Mouse (Mus musculus): ENCODE results near the gene Cdc42ep1. TPM values are rescaled to one million over a fixed set of nuclear protein-coding genes. Genes with fewer than 3 reads are reported as not detected.
A peak's percentile ranks its signal among the peaks of the same experiment; 100 is the strongest.

Cdc42ep1 gene
- total RNA-seq (2014; rRNA removed), result 14.1 and 14.9 TPM in 2 replicates
- polyA plus RNA-seq (2015; fragmentation: Nextera tagmentation; extraction: Ambion mirVana), result 14.8 and 14.9 TPM in 2 replicates

GRCm38 (mm10) chr15:78842371-78843163 is at the start of gene Cdc42ep1:
Cdc42ep1 (plus strand) TSS chr15:78842624.
- no peaks in the 10 kb centered on the region for H3K36me3 ChIP-seq (ENCODE audit: insufficient read depth, low read length)
- peak within 1 kb of the TSS; percentile 36 for H3K4me3 ChIP-seq (ENCODE audit: low read depth, low read length)
- DNase-seq (ENCODE audit: low spot score) (peak; percentile 50), ATAC-seq (ENCODE audit: low FRiP score) (peak; percentile 76)
- H3K9me3 ChIP-seq (ENCODE audit: low read length), result no peaks in the 10 kb centered on the region
- no peak for TF ChIP-seq CTCF (IDR thresholded peaks at IDR 0.05)
- peaks cover 10% of the 10 kb centered on the region; the same call in 1 of the 2 replicates for H3K4me1 ChIP-seq (ENCODE audit: insufficient read depth, low read length)
- H3K4me2 ChIP-seq (ENCODE audit: low read depth, low read length, poor library complexity, severe bottlenecking), result peak within 1 kb of the TSS; percentile 61
- peak within 1 kb of the TSS; percentile 58; the same call in 1 of the 2 replicates for H3K27ac ChIP-seq (ENCODE audit: low read depth, low read length)
- WGBS, result 1% methylated on average over 64 of the region's 86 CpGs
- H3K27me3 ChIP-seq (ENCODE audit: insufficient read depth, low read length), result peaks cover 32% of the 10 kb centered on the region
- peak within 1 kb of the TSS; percentile 48 for H3K9ac ChIP-seq (replicated peaks; ENCODE audit: low read length, poor library complexity, severe bottlenecking)

- no peak for ATAC-seq (ENCODE audit: low FRiP score)
- H3K4me3 ChIP-seq (ENCODE audit: low read depth, low read length), result no peak overlapping the region
- H3K9me3 ChIP-seq (ENCODE audit: low read length), result no peaks in the 10 kb centered on the region
- no peaks in the 10 kb centered on the region for H3K36me3 ChIP-seq (ENCODE audit: insufficient read depth, low read length)
- H3K4me1 ChIP-seq (ENCODE audit: insufficient read depth, low read length), result no peaks in the 10 kb centered on the region; the same call in 1 of the 2 replicates
- H3K4me2 ChIP-seq (ENCODE audit: low read depth, low read length, poor library complexity, severe bottlenecking), result no peak overlapping the region
- peak; percentile 70 for DNase-seq (ENCODE audit: low spot score)
- H3K27ac ChIP-seq (ENCODE audit: low read depth, low read length), result no peak overlapping the region
- peaks cover 5% of the 10 kb centered on the region for H3K27me3 ChIP-seq (ENCODE audit: insufficient read depth, low read length)
- WGBS, result 47% methylated on average over 25 of the region's 25 CpGs
- H3K9ac ChIP-seq (replicated peaks; ENCODE audit: low read length, poor library complexity, severe bottlenecking), result no peak overlapping the region
- no peak for TF ChIP-seq CTCF (IDR thresholded peaks at IDR 0.05)
Measured at GRCm38 (mm10) chr15:78796196-78797059, 46.0 kb upstream of the Cdc42ep1 start.

GRCm38 (mm10) chr15:78797060-78797329 is 45.4 kb upstream of the Cdc42ep1 start:
- peaks cover 9% of the 10 kb centered on the region for H3K27me3 ChIP-seq (ENCODE audit: insufficient read depth, low read length)
- no peak overlapping the region for H3K4me3 ChIP-seq (ENCODE audit: low read depth, low read length)
- no peaks in the 10 kb centered on the region for H3K9me3 ChIP-seq (ENCODE audit: low read length)
- no peak for DNase-seq (ENCODE audit: low spot score)
- H3K36me3 ChIP-seq (ENCODE audit: insufficient read depth, low read length), result no peaks in the 10 kb centered on the region
- H3K27ac ChIP-seq (ENCODE audit: low read depth, low read length), result no peak overlapping the region
- TF ChIP-seq CTCF (IDR thresholded peaks at IDR 0.05), result no peak
- no peak overlapping the region for H3K4me2 ChIP-seq (ENCODE audit: low read depth, low read length, poor library complexity, severe bottlenecking)
- no peak overlapping the region for H3K9ac ChIP-seq (replicated peaks; ENCODE audit: low read length, poor library complexity, severe bottlenecking)
- ATAC-seq (ENCODE audit: low FRiP score), result no peak
- no peaks in the 10 kb centered on the region; the same call in 1 of the 2 replicates for H3K4me1 ChIP-seq (ENCODE audit: insufficient read depth, low read length)
- 92% methylated on average over 8 of the region's 8 CpGs for WGBS

GRCm38 (mm10) chr15:78799029-78799428 is 43.4 kb upstream of the Cdc42ep1 start:
- ATAC-seq (ENCODE audit: low FRiP score), result no peak
- Histone ChIP-seq H3K4me2 (ENCODE audit: low read depth, low read length, poor library complexity, severe bottlenecking) (0 out of 2 replicates have a peak overlapping the region, but pooled peaks have one; percentile 2), H3K27ac (ENCODE audit: low read depth, low read length) (no peak overlapping the region), H3K4me1 (ENCODE audit: insufficient read depth, low read length) (peaks cover 5% of the 10 kb centered on the region), H3K36me3 (ENCODE audit: insufficient read depth, low read length) (no peaks in the 10 kb centered on the region), H3K27me3 (ENCODE audit: insufficient read depth, low read length) (peaks cover 14% of the 10 kb centered on the region), H3K4me3 (ENCODE audit: low read depth, low read length) (no peak overlapping the region), H3K9ac (replicated peaks; ENCODE audit: low read length, poor library complexity, severe bottlenecking) (no peak overlapping the region), H3K9me3 (ENCODE audit: low read length) (no peaks in the 10 kb centered on the region)
- no peak for TF ChIP-seq CTCF (IDR thresholded peaks at IDR 0.05)
- 23% methylated on average over 20 of the region's 21 CpGs for WGBS
- peak; percentile 77 for DNase-seq (ENCODE audit: low spot score)

GRCm38 (mm10) chr15:78801571-78801970 is 40.9 kb upstream of the Cdc42ep1 start:
- WGBS, result 79% methylated on average over 9 of the region's 9 CpGs
- no peak for DNase-seq (ENCODE audit: low spot score)
- ATAC-seq (ENCODE audit: low FRiP score), result no peak
- H3K4me1 ChIP-seq (ENCODE audit: insufficient read depth, low read length), result peaks cover 5% of the 10 kb centered on the region
- TF ChIP-seq CTCF (IDR thresholded peaks at IDR 0.05), result no peak
- H3K27ac ChIP-seq (ENCODE audit: low read depth, low read length), result no peak overlapping the region
- H3K4me2 ChIP-seq (ENCODE audit: low read depth, low read length, poor library complexity, severe bottlenecking), result peak overlapping the region; percentile 86; the same call in 1 of the 2 replicates
- peak overlapping the region; percentile 51; the same call in 1 of the 2 replicates for H3K4me3 ChIP-seq (ENCODE audit: low read depth, low read length)
- H3K9me3 ChIP-seq (ENCODE audit: low read length), result no peaks in the 10 kb centered on the region
- no peaks in the 10 kb centered on the region for H3K36me3 ChIP-seq (ENCODE audit: insufficient read depth, low read length)
- peaks cover 14% of the 10 kb centered on the region for H3K27me3 ChIP-seq (ENCODE audit: insufficient read depth, low read length)
- H3K9ac ChIP-seq (replicated peaks; ENCODE audit: low read length, poor library complexity, severe bottlenecking), result no peak overlapping the region

All from midbrain, postnatal 0 days (tissue).